Mouse (Mus musculus) ES-Bruce4 (cell line): ENCODE measurements at regions not wholly inside any gene's neighbourhood (a gene's known extent, or its start where the extent isn't known, plus 50 kb on each side); places are given as distances from the start of the nearest gene placed in this dataset.
A peak's percentile ranks its signal among the peaks of the same experiment; 100 is the strongest.

Experiments used
- H3K27ac ChIP-seq: 2 replicates; pipeline ENCODE4 v1.5.1; 2012; ENCODE audit warnings: low read length, inconsistent platforms; ENCODE audit not compliant: insufficient read depth
- H3K27me3 ChIP-seq: 2 replicates; pipeline ENCODE4 v1.6.1; 2012; ENCODE audit warnings: mild to moderate bottlenecking, low read length, inconsistent platforms; ENCODE audit not compliant: control insufficient read depth, poor library complexity, insufficient read depth, severe bottlenecking
- H3K36me3 ChIP-seq: 2 replicates; pipeline ENCODE4 v1.6.1; 2012; ENCODE audit warnings: inconsistent platforms, mild to moderate bottlenecking, low read length, moderate library complexity; ENCODE audit not compliant: control insufficient read depth, poor library complexity, insufficient read depth, severe bottlenecking
- H3K4me1 ChIP-seq: one replicate; pipeline ENCODE4 v1.8.1; 2011; ENCODE audit warnings: low read length; ENCODE audit not compliant: control insufficient read depth, insufficient read depth
- H3K4me3 ChIP-seq: 2 replicates; pipeline ENCODE4 v1.5.1; 2011; ENCODE audit warnings: low read depth, mild to moderate bottlenecking, low read length
- H3K9ac ChIP-seq: 2 replicates; pipeline ENCODE4 v1.6.1; 2012; ENCODE audit warnings: low read depth, mild to moderate bottlenecking, inconsistent platforms; ENCODE audit not compliant: poor library complexity, severe bottlenecking
- H3K9me3 ChIP-seq: replicated peaks from 2 replicates; pipeline ENCODE4 v1.6.1; 2012; ENCODE audit warnings: mild to moderate bottlenecking, low read length, inconsistent platforms; ENCODE audit not compliant: control insufficient read depth, poor library complexity, insufficient read depth, severe bottlenecking
- CTCF ChIP-seq: IDR thresholded peaks from one replicate; pipeline ENCODE4 v1.8.1; 2011; ENCODE audit warnings: low read depth, low read length
- EP300 ChIP-seq: IDR thresholded peaks from 2 replicates; pipeline ENCODE4 v1.6.1; 2011; ENCODE audit warnings: low read depth, low read length; ENCODE audit not compliant: insufficient read depth
- POLR2A ChIP-seq: IDR thresholded peaks from one replicate; pipeline ENCODE4 v1.8.1; 2011; ENCODE audit warnings: low read length; ENCODE audit not compliant: insufficient read depth

- H3K9ac ChIP-seq = no peak overlapping the region
- no peak overlapping the region for H3K4me3 ChIP-seq
- no peaks in the 10 kb centered on the region for H3K27me3 ChIP-seq
- no peaks in the 10 kb centered on the region for H3K36me3 ChIP-seq
- H3K9me3 ChIP-seq = no peaks in the 10 kb centered on the region
- TF ChIP-seq POLR2A (no peak), CTCF (no peak), EP300 (no peak)
- no peak overlapping the region for H3K27ac ChIP-seq
- H3K4me1 ChIP-seq = peaks cover 2% of the 10 kb centered on the region
Measured at GRCm38 (mm10) chr2:30525295-30525694, 51.3 kb upstream of the Ier5l start.

- Histone ChIP-seq H3K4me3 (no peak overlapping the region), H3K4me1 (no peaks in the 10 kb centered on the region), H3K36me3 (no peaks in the 10 kb centered on the region), H3K27me3 (no peaks in the 10 kb centered on the region), H3K9me3 (no peaks in the 10 kb centered on the region), H3K9ac (no peak overlapping the region), H3K27ac (no peak overlapping the region)
- no peak for TF ChIP-seq POLR2A
- no peak for TF ChIP-seq EP300
- TF ChIP-seq CTCF = no peak
Measured at GRCm38 (mm10) chr2:30525831-30526230, 51.8 kb upstream of the Ier5l start.

- H3K27ac ChIP-seq = no peak overlapping the region
- H3K27me3 ChIP-seq = no peaks in the 10 kb centered on the region
- H3K4me3 ChIP-seq = no peak overlapping the region
- no peak for TF ChIP-seq POLR2A
- no peak for TF ChIP-seq EP300
- no peak for TF ChIP-seq CTCF
- no peaks in the 10 kb centered on the region for H3K36me3 ChIP-seq
- H3K9me3 ChIP-seq = no peaks in the 10 kb centered on the region
- no peak overlapping the region for H3K9ac ChIP-seq
- H3K4me1 ChIP-seq = no peaks in the 10 kb centered on the region
Measured at GRCm38 (mm10) chr2:30527495-30527894, 53.5 kb upstream of the Ier5l start.

- no peaks in the 10 kb centered on the region for H3K4me1 ChIP-seq
- H3K4me3 ChIP-seq = no peak overlapping the region
- H3K27ac ChIP-seq = no peak overlapping the region
- TF ChIP-seq CTCF = peak; percentile 35
- TF ChIP-seq EP300 = no peak
- H3K9ac ChIP-seq = no peak overlapping the region
- no peaks in the 10 kb centered on the region for H3K9me3 ChIP-seq
- H3K36me3 ChIP-seq = no peaks in the 10 kb centered on the region
- H3K27me3 ChIP-seq = no peaks in the 10 kb centered on the region
Measured at GRCm38 (mm10) chr2:30532948-30533347, 58.9 kb upstream of the Ier5l start.

- H3K4me1 ChIP-seq = no peaks in the 10 kb centered on the region
- H3K4me3 ChIP-seq = no peak overlapping the region
- TF ChIP-seq EP300 (no peak), POLR2A (no peak), CTCF (no peak)
- H3K9me3 ChIP-seq = no peaks in the 10 kb centered on the region
- H3K27me3 ChIP-seq = no peaks in the 10 kb centered on the region
- no peak overlapping the region for H3K9ac ChIP-seq
- H3K36me3 ChIP-seq = no peaks in the 10 kb centered on the region
- H3K27ac ChIP-seq = no peak overlapping the region
Measured at GRCm38 (mm10) chr2:30533367-30533766, 59.3 kb upstream of the Ier5l start.

- Histone ChIP-seq H3K4me3 (no peak overlapping the region), H3K9ac (no peak overlapping the region), H3K4me1 (no peaks in the 10 kb centered on the region), H3K9me3 (no peaks in the 10 kb centered on the region), H3K27ac (no peak overlapping the region), H3K27me3 (no peaks in the 10 kb centered on the region), H3K36me3 (no peaks in the 10 kb centered on the region)
- no peak for TF ChIP-seq EP300
Measured at GRCm38 (mm10) chr2:30534485-30534884, 60.4 kb upstream of the Cstad start.

GRCm38 (mm10) chr2:30539305-30539704 lies 55.5 kb upstream of the Cstad start:
- Histone ChIP-seq H3K4me3 (no peak overlapping the region), H3K9ac (no peak overlapping the region), H3K27me3 (no peaks in the 10 kb centered on the region), H3K27ac (no peak overlapping the region), H3K9me3 (no peaks in the 10 kb centered on the region), H3K4me1 (peaks cover 2% of the 10 kb centered on the region), H3K36me3 (no peaks in the 10 kb centered on the region)
- TF ChIP-seq EP300 (no peak), POLR2A (no peak), CTCF (no peak)
